Mouse (Mus musculus) midbrain, embryonic 11.5 days (tissue): Measurements from ENCODE around the gene Prex1. TPM values are rescaled to one million over a fixed set of nuclear protein-coding genes. Genes with fewer than 3 reads are reported as not detected.
A peak's percentile ranks its signal among the peaks of the same experiment; 100 is the strongest.

Experiments
- ATAC-seq: fragments of 200-750 bp; cut with Nextera tagmentation; 2 replicates; pipeline ENCODE4 v1.8.0; 2017; ENCODE audit warnings: moderate TSS enrichment, moderate library complexity; ENCODE audit not compliant: low FRiP score
- DNase-seq: peaks from one replicate; pipeline ENCODE4 v3.0.0; 2015; ENCODE audit warnings: low spot score; ENCODE audit errors: missing footprints
- H3K27ac ChIP-seq: fragments of 300-500 bp; sonication (generic); 2 replicates; pipeline ENCODE4 v1.5.1; 2014; ENCODE audit warnings: low read depth, low read length
- H3K27me3 ChIP-seq: fragments of 300-500 bp; sonication (generic); 2 replicates; pipeline ENCODE4 v1.6.1; 2014; ENCODE audit warnings: mild to moderate bottlenecking, low read length, moderate library complexity, mixed read lengths; ENCODE audit not compliant: control insufficient read depth, insufficient read depth
- H3K36me3 ChIP-seq: fragments of 300-500 bp; sonication (generic); 2 replicates; pipeline ENCODE4 v1.6.1; 2014; ENCODE audit warnings: mild to moderate bottlenecking, low read length, moderate library complexity, mixed read lengths; ENCODE audit not compliant: control insufficient read depth, insufficient read depth
- H3K4me1 ChIP-seq: fragments of 300-500 bp; sonication (generic); 2 replicates; pipeline ENCODE4 v1.6.1; 2014; ENCODE audit warnings: low read length; ENCODE audit not compliant: control insufficient read depth, insufficient read depth
- H3K4me2 ChIP-seq: fragments of 300-500 bp; sonication (generic); 2 replicates; pipeline ENCODE4 v1.6.1; 2014; ENCODE audit warnings: mild to moderate bottlenecking, moderate library complexity
- H3K4me3 ChIP-seq: fragments of 300-500 bp; sonication (generic); 2 replicates; pipeline ENCODE4 v1.5.1; 2014; ENCODE audit warnings: low read depth, low read length
- H3K9ac ChIP-seq: fragments of 300-500 bp; sonication (generic); 2 replicates; pipeline ENCODE4 v1.6.1; 2014; ENCODE audit warnings: low read length
- H3K9me3 ChIP-seq: fragments of 300-500 bp; sonication (generic); 2 replicates; pipeline ENCODE4 v1.6.1; 2016; ENCODE audit warnings: low read length; ENCODE audit not compliant: control insufficient read depth
- WGBS: fragments of 180-500 bp; shearing (Covaris S2); extraction: QIAGEN DNeasy Blood & Tissue Kit; methylation state at CpG from one replicate; pipeline ENCODE4 v1.1.7; 2014; 5-methylcytosine and 5-hydroxymethylcytosine counted together
- polyA plus RNA-seq: library from polyadenylated mRNA; unstranded; fragments of >200 nt; fragmentation: Nextera tagmentation; extraction: Ambion mirVana; gene quantifications from 2 replicates; pipeline ENCODE4 v1.2.1, GENCODE M21; 2014

Gene Prex1
- polyA plus RNA-seq, 1 experiment from 2014 or later = 19.8 TPM

GRCm38 (mm10) chr2:166673951-166674350 is 39.7 kb downstream of the Prex1 start:
- H3K9me3 ChIP-seq = no peaks in the 10 kb centered on the region
- H3K27me3 ChIP-seq = no peaks in the 10 kb centered on the region
- no peak for DNase-seq
- no peak overlapping the region for H3K4me2 ChIP-seq
- H3K9ac ChIP-seq = no peak overlapping the region
- no peaks in the 10 kb centered on the region for H3K36me3 ChIP-seq
- H3K4me1 ChIP-seq = peaks cover 69% of the 10 kb centered on the region
- 86% methylated on average over 12 of the region's 12 CpGs for WGBS
- H3K27ac ChIP-seq = peak overlapping the region; percentile 22; the same call in 1 of the 2 replicates
- no peak overlapping the region for H3K4me3 ChIP-seq
- no peak for ATAC-seq

GRCm38 (mm10) chr2:166672171-166672965 is 41.3 kb downstream of the Prex1 start:
- DNase-seq (no peak), ATAC-seq (no peak)
- no peaks in the 10 kb centered on the region for H3K9me3 ChIP-seq
- H3K9ac ChIP-seq = 0 out of 2 replicates have a peak overlapping the region, but pooled peaks have one; percentile 13
- WGBS = 91% methylated on average over 14 of the region's 14 CpGs
- peaks cover 75% of the 10 kb centered on the region for H3K4me1 ChIP-seq
- no peaks in the 10 kb centered on the region for H3K27me3 ChIP-seq
- no peaks in the 10 kb centered on the region for H3K36me3 ChIP-seq
- H3K27ac ChIP-seq = peak overlapping the region; percentile 67; the same call in 1 of the 2 replicates
- no peak overlapping the region for H3K4me2 ChIP-seq
- no peak overlapping the region for H3K4me3 ChIP-seq

- H3K4me1 ChIP-seq = peaks cover 72% of the 10 kb centered on the region
- no peak overlapping the region for H3K9ac ChIP-seq
- H3K4me2 ChIP-seq = no peak overlapping the region
- ATAC-seq (no peak), DNase-seq (no peak)
- H3K36me3 ChIP-seq = no peaks in the 10 kb centered on the region
- no peak overlapping the region for H3K4me3 ChIP-seq
- peak overlapping the region; percentile 67 for H3K27ac ChIP-seq
- H3K9me3 ChIP-seq = no peaks in the 10 kb centered on the region
- no peaks in the 10 kb centered on the region for H3K27me3 ChIP-seq
- WGBS = 89% methylated on average over 14 of the region's 14 CpGs
These were observed 42.0 kb downstream of the Prex1 start for GRCm38 (mm10) chr2:166671614-166672013.

- WGBS = 7% methylated on average over 8 of the region's 8 CpGs
- H3K4me1 ChIP-seq = peaks cover 68% of the 10 kb centered on the region
These were observed 42.6 kb downstream of the Prex1 start for GRCm38 (mm10) chr2:166671019-166671418.

GRCm38 (mm10) chr2:166669922-166670321 is 43.7 kb downstream of the Prex1 start:
- Histone ChIP-seq H3K4me2 (no peak overlapping the region), H3K4me3 (no peak overlapping the region), H3K9me3 (no peaks in the 10 kb centered on the region), H3K27me3 (no peaks in the 10 kb centered on the region), H3K9ac (no peak overlapping the region), H3K4me1 (peaks cover 58% of the 10 kb centered on the region), H3K36me3 (no peaks in the 10 kb centered on the region), H3K27ac (peak overlapping the region; percentile 15; the same call in 1 of the 2 replicates)
- WGBS = 79% methylated on average over 9 of the region's 9 CpGs
- DNase-seq (no peak), ATAC-seq (no peak)

More at GRCm38 (mm10) chr2:166671019-166671418, 42.6 kb downstream of the Prex1 start:
- DNase-seq = peak; percentile 95
- Histone ChIP-seq H3K4me3 (no peak overlapping the region), H3K27ac (peak overlapping the region; percentile 67), H3K36me3 (no peaks in the 10 kb centered on the region), H3K9ac (no peak overlapping the region), H3K9me3 (no peaks in the 10 kb centered on the region), H3K27me3 (no peaks in the 10 kb centered on the region), H3K4me2 (no peak overlapping the region)
- ATAC-seq = peak; percentile 87

- H3K9ac ChIP-seq = peak overlapping the region; percentile 25; the same call in 1 of the 2 replicates
These were observed 45.6 kb downstream of the Prex1 start for GRCm38 (mm10) chr2:166667790-166668695.

GRCm38 (mm10) chr2:166666175-166666574 is 47.5 kb downstream of the Prex1 start:
- Histone ChIP-seq H3K4me1 (peaks cover 71% of the 10 kb centered on the region), H3K27ac (no peak overlapping the region)
- WGBS = 93% methylated on average over 13 of the region's 13 CpGs

More at GRCm38 (mm10) chr2:166667790-166668695, 45.6 kb downstream of the Prex1 start:
- Histone ChIP-seq H3K27ac (peak overlapping the region; percentile 27), H3K4me3 (no peak overlapping the region), H3K36me3 (no peaks in the 10 kb centered on the region), H3K4me1 (peaks cover 68% of the 10 kb centered on the region), H3K4me2 (no peak overlapping the region), H3K9me3 (no peaks in the 10 kb centered on the region), H3K27me3 (no peaks in the 10 kb centered on the region)
- WGBS = 37% methylated on average over 22 of the region's 22 CpGs
- DNase-seq (no peak), ATAC-seq (no peak)

GRCm38 (mm10) chr2:166665244-166665922 is 48.2 kb downstream of the Prex1 start:
- Histone ChIP-seq H3K27ac (no peak overlapping the region), H3K9ac (no peak overlapping the region), H3K4me3 (no peak overlapping the region), H3K4me1 (peaks cover 65% of the 10 kb centered on the region), H3K36me3 (no peaks in the 10 kb centered on the region), H3K9me3 (no peaks in the 10 kb centered on the region), H3K4me2 (no peak overlapping the region), H3K27me3 (no peaks in the 10 kb centered on the region)
- ATAC-seq (no peak), DNase-seq (no peak)
- WGBS = 82% methylated on average over 6 of the region's 6 CpGs

More at GRCm38 (mm10) chr2:166666175-166666574, 47.5 kb downstream of the Prex1 start:
- no peak overlapping the region for H3K4me3 ChIP-seq
- no peaks in the 10 kb centered on the region for H3K9me3 ChIP-seq
- H3K27me3 ChIP-seq = no peaks in the 10 kb centered on the region
- DNase-seq (no peak), ATAC-seq (no peak)
- no peaks in the 10 kb centered on the region for H3K36me3 ChIP-seq
- H3K4me2 ChIP-seq = no peak overlapping the region
- no peak overlapping the region for H3K9ac ChIP-seq
